Mouse (Mus musculus): ENCODE measurements around the gene Esrrg. TPM values are rescaled to one million over a fixed set of nuclear protein-coding genes. Genes with fewer than 3 reads are reported as not detected.

Gene Esrrg
- polyA plus RNA-seq, 1 experiment from 2014 or later: 9.3 TPM

DNA sequence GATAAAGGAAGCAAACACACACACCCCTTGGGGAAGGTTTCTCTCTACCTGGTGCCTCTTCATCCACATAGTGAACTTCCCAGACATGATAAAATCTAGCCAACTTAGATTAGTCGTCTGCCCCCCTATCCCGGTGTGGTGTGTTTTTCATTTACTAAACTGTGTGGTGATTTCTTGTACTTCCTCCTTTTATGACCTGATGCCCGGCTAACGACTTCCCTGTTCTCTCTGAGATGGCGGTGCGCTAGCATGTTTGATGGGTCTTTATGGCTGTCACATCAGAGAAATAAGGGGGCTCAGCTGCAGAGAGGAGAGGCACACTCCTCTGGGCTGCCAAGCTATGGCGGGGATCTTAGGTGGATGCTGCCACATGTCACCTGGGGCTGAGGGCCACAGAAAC is 259.8 kb downstream of the Esrrg start:
- ATAC-seq: no peak
- H3K27ac ChIP-seq: no peak overlapping the region
- H3K36me3 ChIP-seq (ENCODE audit: poor library complexity, severe bottlenecking): no peaks in the 10 kb centered on the region
- no peak overlapping the region for H3K9ac ChIP-seq
- H3K27me3 ChIP-seq: no peaks in the 10 kb centered on the region
- no peaks in the 10 kb centered on the region for H3K9me3 ChIP-seq (replicated peaks)
- no peaks in the 10 kb centered on the region for H3K4me1 ChIP-seq
- WGBS: 65% methylated on average over 7 of the region's 7 CpGs
- no peak overlapping the region for H3K4me3 ChIP-seq
- no peak overlapping the region for H3K4me2 ChIP-seq

DNA sequence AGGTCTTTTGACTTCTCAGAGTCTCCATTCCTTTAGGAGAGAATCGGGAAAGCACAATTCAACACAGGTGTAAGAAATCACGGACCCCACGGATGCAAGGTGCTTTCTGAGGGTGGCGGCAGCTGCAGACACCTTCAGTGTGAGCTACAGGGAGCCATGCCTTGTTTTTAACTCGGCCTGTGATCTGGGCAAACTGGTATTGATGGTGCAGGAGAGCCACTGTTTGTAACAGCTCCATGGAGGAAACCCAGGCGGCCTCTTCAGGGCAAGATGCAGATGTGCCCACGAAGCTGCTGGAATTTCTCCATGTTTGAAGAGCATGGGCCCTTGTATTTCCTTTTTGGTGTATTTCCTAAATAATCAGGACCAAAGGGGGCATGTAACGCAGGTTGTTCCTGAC is 263.6 kb downstream of the Esrrg start:
- H3K27me3 ChIP-seq: no peaks in the 10 kb centered on the region
- H3K9me3 ChIP-seq (replicated peaks): no peaks in the 10 kb centered on the region
- no peak overlapping the region for H3K4me3 ChIP-seq
- H3K27ac ChIP-seq: no peak overlapping the region
- no peaks in the 10 kb centered on the region for H3K36me3 ChIP-seq (ENCODE audit: poor library complexity, severe bottlenecking)
- WGBS: 60% methylated on average over 8 of the region's 8 CpGs
- ATAC-seq: no peak
- no peak overlapping the region for H3K9ac ChIP-seq
- H3K4me1 ChIP-seq: no peaks in the 10 kb centered on the region
- H3K4me2 ChIP-seq: no peak overlapping the region

DNA sequence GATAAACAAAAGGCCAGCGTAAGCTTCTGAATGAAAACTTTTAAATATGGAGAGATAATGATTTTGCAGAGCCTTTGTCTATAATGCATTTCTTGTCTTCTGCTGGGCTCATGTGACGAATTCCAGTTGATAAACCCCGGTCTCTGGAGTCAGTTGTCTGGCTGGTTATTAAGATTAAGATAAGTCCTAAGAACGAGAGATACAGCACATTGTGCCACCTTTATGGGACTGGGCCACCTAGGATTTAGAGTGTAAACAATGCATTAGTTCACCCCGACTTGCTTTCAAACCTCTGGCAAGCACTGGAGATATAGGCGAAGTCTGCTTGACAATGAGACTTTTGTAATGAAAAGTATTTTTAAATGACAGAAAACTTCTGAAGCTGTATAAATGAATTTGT is 264.2 kb downstream of the Esrrg start:
- no peak overlapping the region for H3K27ac ChIP-seq
- 57% methylated on average over 6 of the region's 6 CpGs for WGBS
- H3K27me3 ChIP-seq: no peaks in the 10 kb centered on the region
- no peaks in the 10 kb centered on the region for H3K36me3 ChIP-seq (ENCODE audit: poor library complexity, severe bottlenecking)
- ATAC-seq: no peak
- no peaks in the 10 kb centered on the region for H3K9me3 ChIP-seq (replicated peaks)
- H3K4me3 ChIP-seq: no peak overlapping the region
- H3K9ac ChIP-seq: no peak overlapping the region
- H3K4me2 ChIP-seq: no peak overlapping the region
- H3K4me1 ChIP-seq: no peaks in the 10 kb centered on the region

DNA sequence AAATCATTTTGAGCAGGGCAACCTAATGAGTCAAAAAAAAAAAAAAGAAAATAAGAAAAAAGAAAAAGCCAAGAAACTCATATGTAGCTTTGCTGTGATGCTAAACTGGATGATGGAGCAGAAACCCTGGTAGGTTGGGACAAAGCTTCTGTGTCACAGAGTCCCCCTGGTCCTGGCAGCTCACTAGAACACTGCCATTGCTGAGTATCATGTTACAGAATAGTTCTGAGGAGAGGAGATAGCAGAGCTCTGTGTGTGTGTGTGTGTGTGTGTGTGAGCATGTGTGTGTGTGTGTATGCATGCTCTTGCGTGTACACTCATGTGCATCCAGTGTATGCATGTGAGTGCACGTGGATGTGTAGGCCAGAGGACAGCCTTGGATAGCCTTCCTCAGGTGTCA is 265.2 kb downstream of the Esrrg start:
- 91% methylated on average over 2 of the region's 2 CpGs for WGBS
- H3K27me3 ChIP-seq: no peaks in the 10 kb centered on the region
- H3K36me3 ChIP-seq (ENCODE audit: poor library complexity, severe bottlenecking): no peaks in the 10 kb centered on the region
- no peak overlapping the region for H3K9ac ChIP-seq
- no peak overlapping the region for H3K4me2 ChIP-seq
- H3K4me3 ChIP-seq: no peak overlapping the region
- no peaks in the 10 kb centered on the region for H3K4me1 ChIP-seq
- no peaks in the 10 kb centered on the region for H3K9me3 ChIP-seq (replicated peaks)
- ATAC-seq: no peak
- no peak overlapping the region for H3K27ac ChIP-seq

DNA sequence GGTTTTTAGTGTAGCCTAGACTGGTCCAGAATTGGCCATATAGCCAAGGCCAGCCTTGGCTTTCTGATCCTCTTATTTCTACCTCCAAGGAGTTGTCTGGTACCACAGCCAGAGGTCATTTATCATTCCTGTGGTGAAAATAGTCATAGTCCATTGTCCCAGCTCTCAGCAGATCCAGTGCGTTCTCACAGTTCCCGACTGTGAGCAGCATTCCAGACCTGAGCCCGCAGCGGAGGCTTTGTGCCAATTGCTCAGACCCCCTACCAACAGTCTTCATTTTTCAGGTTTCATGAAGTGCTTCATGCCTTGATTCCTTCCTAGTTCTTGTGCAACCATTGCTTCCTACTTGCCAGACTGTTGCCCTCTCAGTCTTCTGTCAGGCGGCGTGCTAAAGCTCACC is 278.7 kb downstream of the Esrrg start:
- no peak overlapping the region for H3K4me2 ChIP-seq

DNA sequence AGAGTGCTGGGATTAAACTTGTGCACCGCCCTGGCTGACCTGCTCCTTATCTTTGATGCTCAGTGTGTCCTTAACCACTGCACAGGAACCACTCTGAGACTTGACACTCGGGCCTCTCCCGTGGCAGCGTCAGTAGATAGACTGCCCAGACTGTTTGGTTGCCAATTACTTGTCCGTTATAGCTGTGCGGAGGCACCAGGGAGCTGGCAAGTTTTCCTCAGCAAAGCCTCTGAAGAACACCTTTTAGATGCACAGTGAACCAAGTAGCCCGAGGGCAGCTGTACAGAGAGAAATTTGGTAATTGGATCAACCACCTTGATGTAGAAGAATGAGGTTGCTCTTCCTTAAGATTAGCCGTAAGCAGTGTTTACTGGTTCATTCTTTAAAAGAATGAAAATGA is 279.6 kb downstream of the Esrrg start:
- 0 out of 2 replicates have a peak, but pooled peaks cover 3% of the 10 kb centered on the region for H3K27me3 ChIP-seq
- H3K36me3 ChIP-seq (ENCODE audit: poor library complexity, severe bottlenecking): no peaks in the 10 kb centered on the region
- 36% methylated on average over 8 of the region's 8 CpGs for WGBS
- no peak for ATAC-seq
- no peak overlapping the region for H3K4me2 ChIP-seq
- H3K4me1 ChIP-seq: peaks cover 8% of the 10 kb centered on the region; the same call in 1 of the 2 replicates
- H3K9ac ChIP-seq: no peak overlapping the region
- no peaks in the 10 kb centered on the region for H3K9me3 ChIP-seq (replicated peaks)
- no peak overlapping the region for H3K4me3 ChIP-seq
- no peak overlapping the region for H3K27ac ChIP-seq

More for the DNA sequence above, 278.7 kb downstream of the Esrrg start:
- Histone ChIP-seq H3K27ac (no peak overlapping the region), H3K4me1 (peaks cover 8% of the 10 kb centered on the region; the same call in 1 of the 2 replicates), H3K9me3 (replicated peaks) (no peaks in the 10 kb centered on the region), H3K9ac (no peak overlapping the region), H3K36me3 (ENCODE audit: poor library complexity, severe bottlenecking) (no peaks in the 10 kb centered on the region), H3K27me3 (0 out of 2 replicates have a peak, but pooled peaks cover 3% of the 10 kb centered on the region), H3K4me3 (no peak overlapping the region)
- WGBS: 93% methylated on average over 6 of the region's 6 CpGs
- ATAC-seq: no peak

DNA sequence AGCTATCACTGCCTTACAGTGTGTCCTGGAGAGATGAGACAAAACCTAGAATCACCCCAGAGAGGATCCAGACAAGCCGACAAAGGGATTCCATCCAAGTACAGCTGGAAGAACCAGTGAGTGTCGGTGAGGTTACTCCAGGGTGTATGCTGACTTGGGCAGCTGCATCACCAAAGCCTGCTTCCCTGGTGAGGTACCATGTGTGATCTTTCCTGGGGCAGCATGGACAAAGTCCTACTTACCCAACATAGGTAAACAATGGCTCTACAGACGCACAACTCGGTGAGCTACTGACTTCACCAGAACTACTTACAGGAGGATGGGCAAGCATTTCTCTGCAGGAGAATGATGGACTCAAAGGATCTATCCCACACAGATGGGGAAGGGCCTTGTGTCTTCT is 280.5 kb downstream of the Esrrg start:
- 94% methylated on average over 4 of the region's 4 CpGs for WGBS
- no peak overlapping the region for H3K27ac ChIP-seq
- H3K9me3 ChIP-seq (replicated peaks): no peaks in the 10 kb centered on the region
- no peak for ATAC-seq
- H3K36me3 ChIP-seq (ENCODE audit: poor library complexity, severe bottlenecking): no peaks in the 10 kb centered on the region
- no peak overlapping the region for H3K4me2 ChIP-seq
- 0 out of 2 replicates have a peak, but pooled peaks cover 3% of the 10 kb centered on the region for H3K27me3 ChIP-seq
- H3K4me3 ChIP-seq: no peak overlapping the region
- peaks cover 8% of the 10 kb centered on the region; the same call in 1 of the 2 replicates for H3K4me1 ChIP-seq
- no peak overlapping the region for H3K9ac ChIP-seq

DNA sequence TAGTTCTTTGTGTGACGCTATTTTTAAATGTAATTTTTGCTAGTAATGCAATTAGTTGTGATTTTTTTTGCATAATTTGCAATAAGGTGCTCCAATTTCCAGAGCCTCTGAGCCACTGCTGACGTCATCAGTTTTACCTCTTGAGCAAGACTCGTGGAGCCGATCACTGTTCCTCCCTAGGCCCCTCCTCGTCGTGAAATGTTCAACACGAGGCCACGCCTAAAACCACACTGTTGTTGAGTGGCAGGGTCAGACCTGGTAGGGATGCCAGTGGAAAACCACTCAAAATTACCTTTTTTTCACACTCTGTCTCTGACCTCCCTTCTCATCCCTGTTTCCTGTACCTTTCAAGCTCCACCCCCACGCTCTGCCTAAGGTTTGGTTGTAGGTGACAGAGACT is 282.7 kb downstream of the Esrrg start:
- Histone ChIP-seq H3K4me2 (no peak overlapping the region), H3K4me3 (no peak overlapping the region), H3K4me1 (peaks cover 8% of the 10 kb centered on the region; the same call in 1 of the 2 replicates), H3K27me3 (0 out of 2 replicates have a peak, but pooled peaks cover 3% of the 10 kb centered on the region), H3K9ac (no peak overlapping the region), H3K27ac (no peak overlapping the region), H3K9me3 (replicated peaks) (no peaks in the 10 kb centered on the region), H3K36me3 (ENCODE audit: poor library complexity, severe bottlenecking) (no peaks in the 10 kb centered on the region)
- 89% methylated on average over 9 of the region's 9 CpGs for WGBS
- no peak for ATAC-seq

DNA sequence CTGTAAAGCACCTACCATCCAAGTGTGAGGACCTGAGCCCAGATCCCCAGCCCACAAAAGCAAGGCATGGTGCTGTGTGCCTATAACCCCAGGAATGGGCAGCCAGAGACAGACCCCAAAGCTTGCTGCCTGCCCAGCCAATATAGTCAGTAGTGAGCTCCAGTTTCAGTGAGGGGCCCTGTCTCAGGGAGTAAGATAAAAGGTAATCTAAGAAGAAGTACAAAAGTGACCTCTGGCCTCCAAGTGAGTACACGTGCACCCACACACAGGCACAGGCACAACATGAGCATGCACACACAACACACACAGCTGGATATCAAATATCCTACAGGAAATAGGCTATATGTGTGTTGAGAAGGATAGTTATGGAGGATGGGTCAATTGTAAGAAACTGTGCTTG is 286.9 kb downstream of the Esrrg start:
- Histone ChIP-seq H3K9ac (no peak overlapping the region), H3K27ac (no peak overlapping the region), H3K36me3 (ENCODE audit: poor library complexity, severe bottlenecking) (no peaks in the 10 kb centered on the region), H3K4me2 (no peak overlapping the region), H3K4me1 (no peaks in the 10 kb centered on the region), H3K27me3 (no peaks in the 10 kb centered on the region), H3K4me3 (no peak overlapping the region), H3K9me3 (replicated peaks) (no peaks in the 10 kb centered on the region)
- ATAC-seq: no peak
- 79% methylated on average over 1 of the region's 1 CpGs for WGBS

DNA sequence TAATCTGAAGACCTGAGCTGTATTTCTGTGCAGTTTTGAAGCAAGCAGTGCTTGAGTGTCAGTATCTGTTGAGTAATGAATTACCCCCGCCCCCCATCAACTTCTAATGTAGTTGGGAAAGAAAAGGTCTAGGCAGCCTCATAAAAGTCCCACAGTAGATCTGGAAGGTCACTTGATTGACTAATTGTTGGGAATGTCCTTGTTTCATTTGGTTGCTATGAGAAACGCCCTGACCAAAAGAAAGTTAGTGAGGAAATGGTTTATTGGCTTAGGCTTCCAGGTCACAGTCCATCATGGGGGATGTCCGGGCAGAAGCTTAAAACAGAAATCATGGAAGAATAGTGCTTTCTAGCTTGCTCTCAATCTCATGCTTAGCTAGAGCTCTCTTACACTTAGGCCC is 287.7 kb downstream of the Esrrg start:
- Histone ChIP-seq H3K4me3 (no peak overlapping the region), H3K27ac (no peak overlapping the region), H3K27me3 (no peaks in the 10 kb centered on the region), H3K4me1 (no peaks in the 10 kb centered on the region), H3K36me3 (ENCODE audit: poor library complexity, severe bottlenecking) (no peaks in the 10 kb centered on the region), H3K4me2 (no peak overlapping the region), H3K9ac (no peak overlapping the region), H3K9me3 (replicated peaks) (no peaks in the 10 kb centered on the region)
- WGBS: 89% methylated on average over 3 of the region's 3 CpGs
- no peak for ATAC-seq

DNA sequence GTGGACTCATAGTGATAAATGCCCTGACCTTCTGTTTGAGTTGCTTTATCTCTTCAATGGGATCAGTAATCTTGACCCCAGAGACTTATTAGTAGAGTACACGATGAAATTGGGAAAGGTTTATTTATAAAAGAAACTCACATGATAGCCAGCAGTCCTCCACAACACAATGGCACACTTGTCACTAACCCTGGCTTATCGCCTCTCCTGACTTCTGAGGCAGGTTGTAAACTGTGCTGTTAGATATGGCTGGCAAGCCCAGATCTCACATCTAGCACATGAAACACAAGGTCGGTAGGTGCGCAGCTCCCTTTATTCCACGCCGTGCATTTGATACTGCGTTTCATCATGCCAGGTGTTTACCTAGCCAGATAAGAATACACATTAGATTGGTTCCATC is 288.3 kb downstream of the Esrrg start:
- no peak overlapping the region for H3K4me3 ChIP-seq
- no peak overlapping the region for H3K27ac ChIP-seq
- no peaks in the 10 kb centered on the region for H3K9me3 ChIP-seq (replicated peaks)
- WGBS: 94% methylated on average over 7 of the region's 7 CpGs
- H3K4me1 ChIP-seq: no peaks in the 10 kb centered on the region
- no peak for ATAC-seq
- H3K4me2 ChIP-seq: no peak overlapping the region
- no peaks in the 10 kb centered on the region for H3K36me3 ChIP-seq (ENCODE audit: poor library complexity, severe bottlenecking)
- no peaks in the 10 kb centered on the region for H3K27me3 ChIP-seq
- no peak overlapping the region for H3K9ac ChIP-seq

DNA sequence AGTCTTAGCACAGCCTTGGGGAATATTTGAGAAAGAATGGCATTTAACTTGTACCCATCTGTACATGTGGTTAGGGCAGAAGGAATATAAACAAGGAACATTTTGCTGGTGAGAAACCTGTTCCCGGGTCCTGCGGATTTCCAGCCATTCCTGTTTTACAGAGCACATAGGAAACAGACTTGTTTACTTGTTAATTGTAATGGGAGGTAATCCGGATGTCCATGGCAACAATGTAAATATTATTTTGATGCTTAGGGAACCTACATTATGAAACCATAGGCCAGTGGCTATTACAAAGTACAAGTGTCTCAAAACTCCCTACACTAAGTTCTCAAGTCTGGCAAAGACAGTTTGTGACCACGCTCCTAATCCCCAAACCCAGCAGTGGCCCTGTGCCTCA is 290.9 kb downstream of the Esrrg start:
- no peaks in the 10 kb centered on the region for H3K4me1 ChIP-seq
- no peak overlapping the region for H3K4me3 ChIP-seq
- H3K36me3 ChIP-seq (ENCODE audit: poor library complexity, severe bottlenecking): no peaks in the 10 kb centered on the region
- no peak overlapping the region for H3K27ac ChIP-seq
- no peaks in the 10 kb centered on the region for H3K27me3 ChIP-seq
- no peak for ATAC-seq
- H3K4me2 ChIP-seq: no peak overlapping the region
- no peak overlapping the region for H3K9ac ChIP-seq
- H3K9me3 ChIP-seq (replicated peaks): no peaks in the 10 kb centered on the region
- WGBS: 65% methylated on average over 4 of the region's 4 CpGs

DNA sequence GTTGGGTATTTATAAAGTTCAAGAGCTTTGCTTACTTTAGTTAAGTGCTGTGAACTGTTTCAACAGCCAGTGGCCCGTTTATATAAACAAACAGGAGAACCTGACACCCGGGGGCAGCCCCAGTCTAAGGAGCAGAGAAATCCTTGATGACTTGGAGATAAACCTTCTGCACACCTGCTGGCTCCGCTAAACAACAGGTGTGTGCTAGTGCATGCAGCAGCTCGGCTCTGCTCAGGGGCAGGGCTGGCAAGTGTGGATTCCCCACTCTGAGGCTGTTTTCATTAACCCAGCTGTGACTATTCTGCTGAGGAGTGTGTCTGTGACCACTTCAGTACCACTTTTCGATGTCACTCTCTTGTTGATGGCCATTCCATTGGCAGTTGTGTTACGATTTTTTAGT is 292.2 kb downstream of the Esrrg start:
- H3K4me1 ChIP-seq: no peaks in the 10 kb centered on the region
- no peaks in the 10 kb centered on the region for H3K36me3 ChIP-seq (ENCODE audit: poor library complexity, severe bottlenecking)
- no peak for ATAC-seq
- H3K4me2 ChIP-seq: no peak overlapping the region
- H3K27me3 ChIP-seq: no peaks in the 10 kb centered on the region
- H3K9me3 ChIP-seq (replicated peaks): no peaks in the 10 kb centered on the region
- H3K9ac ChIP-seq: no peak overlapping the region
- no peak overlapping the region for H3K4me3 ChIP-seq
- H3K27ac ChIP-seq: no peak overlapping the region
- 78% methylated on average over 6 of the region's 6 CpGs for WGBS

Measured in forebrain, embryonic 13.5 days (tissue).